Mouse (Mus musculus) left cerebral cortex, postnatal 14 days (tissue): ENCODE data around the gene A930017K11Rik. TPM values are rescaled to one million over a fixed set of nuclear protein-coding genes. Genes with fewer than 3 reads are reported as not detected.

Experiments used
- DNase-seq, 2 experiments: peaks; one replicate each; pipeline ENCODE4 v3.0.0; 2021 to 2022; ENCODE audit warnings: low spot score in 2 of 2, mixed read lengths in 1 of 2
- intact Hi-C: fragments of 180-260 bp; cut with DNase I; formaldehyde crosslinking; loops from one replicate; pipeline ENCODE4 v1.15.1; 2025
- long read RNA-seq, 2 experiments: library from polyadenylated mRNA; stranded (forward); transcript quantifications; one replicate each; pipeline ENCODE4 v2.0.0; 2021
- total RNA-seq, 2 experiments: library from RNA; stranded (reverse); gene quantifications; 2 replicates each; pipeline ENCODE4 v1.2.3; 2021

A930017K11Rik gene
- under 1 TPM in 1 of 2 experiments, not detected in 1; 0.13 TPM for total RNA-seq
- long read RNA-seq, experiment 1, result 0 reads
- long read RNA-seq, experiment 2, result 0 reads

DNA sequence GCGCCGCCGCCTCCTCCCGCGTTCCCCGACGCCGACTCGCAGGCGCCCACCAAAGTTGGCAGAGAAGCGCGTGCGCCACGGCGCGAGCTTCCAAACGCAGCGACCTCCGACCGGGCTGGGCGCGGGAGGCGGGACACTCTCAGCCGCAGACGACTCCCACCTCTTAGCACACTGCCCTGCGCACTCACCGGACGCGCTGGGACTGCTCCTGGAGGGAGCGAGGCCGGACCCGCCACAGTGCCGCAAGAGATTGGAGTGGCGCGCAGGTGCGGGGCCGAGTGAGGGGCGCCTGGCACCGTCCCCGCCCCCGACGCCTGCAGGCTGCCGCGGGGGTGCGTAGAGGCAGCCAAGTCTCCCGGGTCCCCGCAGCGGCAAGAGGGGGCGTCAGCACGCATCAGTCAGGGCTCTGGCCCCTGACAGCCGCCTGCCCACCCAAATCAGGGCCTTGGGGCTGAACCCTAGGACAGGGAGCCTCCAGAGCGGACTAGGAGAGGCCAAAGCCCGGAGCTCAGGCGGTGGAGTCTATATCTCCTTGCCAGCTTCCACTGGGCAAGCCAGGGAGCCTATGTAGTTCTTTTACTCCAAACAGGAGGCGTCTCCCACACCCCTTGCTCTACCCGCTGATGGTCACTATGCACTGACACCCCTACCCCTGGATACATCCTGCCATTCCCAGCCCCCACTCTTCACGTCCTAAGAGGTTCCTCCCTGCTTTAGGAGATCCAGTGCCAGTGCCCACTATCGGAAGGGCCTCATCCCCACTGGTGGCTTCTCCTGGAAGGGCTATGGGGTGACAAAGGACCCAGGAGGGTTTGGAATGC lies at the start of gene A930017K11Rik:
TSS of gene A930017K11Rik (minus strand) at position 763 of the 821 bp plus-strand sequence.
- DNase-seq, result no peak
- intact Hi-C loops, result no loop called here

DNA sequence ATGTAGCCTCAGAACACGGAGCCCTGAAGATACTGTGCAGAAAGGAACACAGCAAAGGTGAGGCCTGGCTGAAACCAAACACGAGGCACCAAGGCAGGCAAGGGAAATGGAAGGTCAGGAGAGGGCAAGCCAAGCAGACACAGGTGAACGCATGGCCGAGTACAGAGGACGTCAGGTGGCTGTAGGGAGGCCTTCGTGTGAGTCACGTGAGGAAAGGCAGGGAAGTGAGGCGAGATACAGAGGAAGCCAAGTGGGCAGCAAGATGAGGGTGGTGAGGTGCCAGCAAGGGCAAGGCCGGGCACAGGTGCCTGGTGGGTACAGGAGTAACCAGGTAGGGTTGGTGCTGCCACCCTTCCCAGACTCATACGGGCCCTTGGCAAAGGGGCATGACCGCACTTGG lies 46.1 kb upstream of the A930017K11Rik start:
- DNase-seq, result no peak
- intact Hi-C loops, result no loop called here

DNA sequence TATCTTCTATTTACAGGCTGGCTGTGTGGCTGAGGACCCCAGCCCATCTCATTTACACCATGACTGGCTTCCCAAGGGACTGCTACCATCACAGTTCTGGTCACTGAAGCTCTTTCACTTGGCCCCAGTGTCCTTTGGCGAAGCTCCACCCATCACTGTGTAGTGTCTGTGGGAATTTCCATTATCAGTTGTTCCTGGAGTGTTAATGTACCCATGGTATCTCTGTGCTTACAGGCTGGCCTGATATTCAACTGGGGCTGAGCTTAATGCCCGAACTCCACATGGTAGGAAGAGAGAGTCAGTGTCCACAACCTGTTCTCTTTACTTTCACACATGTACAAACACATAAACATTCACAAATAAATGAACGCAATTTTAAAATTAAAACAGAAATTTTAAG lies 41.1 kb upstream of the A930017K11Rik start:
- intact Hi-C loops, result no loop called here

GRCm38 (mm10) chr17:25992274-25992673 lies 39.9 kb upstream of the A930017K11Rik start:
- intact Hi-C loops, result no loop called here
- DNase-seq, result no peak

More for the DNA sequence above, 41.1 kb upstream of the A930017K11Rik start:
- no peak for DNase-seq

- intact Hi-C loops, result no loop called here
- DNase-seq, result no peak
Observed at GRCm38 (mm10) chr17:25990331-25990730, 38.0 kb upstream of the A930017K11Rik start.

DNA sequence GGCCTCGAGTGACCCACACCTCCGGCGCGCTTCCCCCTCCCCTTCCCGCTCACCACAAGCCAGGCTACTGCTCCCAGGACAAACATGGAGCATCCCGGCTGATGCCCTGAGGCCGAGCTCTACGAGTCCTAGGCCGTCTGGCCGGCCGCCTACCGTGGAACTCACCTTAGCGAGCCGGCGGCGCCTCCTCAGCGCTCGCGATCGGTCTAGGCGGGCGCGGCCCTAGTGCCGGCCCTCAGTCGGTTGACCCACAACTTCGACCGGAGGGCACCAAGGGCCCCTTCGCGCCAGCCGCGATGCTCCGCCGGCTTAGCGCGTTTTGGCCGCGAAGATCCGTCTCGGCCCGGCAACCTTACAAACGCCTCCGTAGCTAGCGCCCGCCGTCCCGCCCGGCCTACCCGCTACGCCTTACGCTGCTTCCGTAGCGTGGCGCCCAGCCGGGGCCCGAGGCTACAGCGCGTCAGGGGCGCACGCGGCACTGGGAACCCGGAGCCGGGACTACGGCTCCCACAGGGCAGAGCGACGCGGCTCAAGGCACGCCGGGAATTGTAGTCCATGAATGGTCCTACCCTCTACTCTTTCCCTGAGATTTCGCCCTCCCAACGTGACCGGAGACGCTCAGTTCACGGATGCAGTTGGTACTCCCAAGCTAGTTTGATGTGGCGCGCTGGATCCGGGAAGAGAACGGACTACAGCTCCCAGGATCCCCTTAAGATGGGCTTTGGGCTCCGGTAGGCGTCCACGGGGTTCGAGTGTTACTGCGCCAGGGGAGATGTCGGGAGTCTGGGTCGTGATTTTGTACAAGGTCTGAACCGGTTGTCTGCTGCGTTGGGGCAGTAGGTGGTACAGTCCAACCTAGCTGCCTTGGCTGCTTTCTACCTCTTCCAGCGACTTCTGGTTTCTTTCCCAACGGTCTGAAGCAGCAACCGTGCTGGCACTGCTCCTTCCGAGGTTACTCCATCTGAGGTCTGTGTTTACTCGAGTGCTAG lies 33.2 kb upstream of the A930017K11Rik start, which contains the start of gene Capn15:
TSS of gene Capn15 (minus strand) at position 491 of the 989 bp plus-strand sequence.
- intact Hi-C loops, result loop anchor here (5.0 kb wide), 1 partner anchor 93 kb away; no protein-coding TSS in a partner anchor
- peak; percentile 96 for DNase-seq

- intact Hi-C loops, result loop anchor here (5.0 kb wide), 1 partner anchor 92 kb away; no protein-coding TSS in a partner anchor
Observed at GRCm38 (mm10) chr17:25984556-25985305, 32.4 kb upstream of the A930017K11Rik start.

DNA sequence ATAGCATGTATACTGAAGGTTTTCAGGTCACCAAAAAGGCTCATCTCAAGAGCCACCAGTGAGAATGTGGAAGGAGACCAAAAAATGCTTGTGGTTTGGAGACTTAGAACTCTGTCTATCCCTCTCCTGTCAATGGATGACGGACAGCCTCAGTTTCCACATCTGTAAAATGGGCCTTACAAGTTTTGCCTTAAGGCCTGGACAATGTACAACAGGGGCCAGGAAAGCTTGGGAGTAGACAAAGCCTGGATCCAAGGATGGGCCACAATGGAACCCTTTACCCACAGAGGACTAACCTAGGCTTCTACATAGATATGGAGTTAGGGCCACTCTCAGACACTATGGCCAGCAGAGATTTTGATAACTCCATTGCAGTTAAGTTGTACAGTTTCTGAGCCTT lies 31.7 kb upstream of the A930017K11Rik start:
- intact Hi-C loops, result no loop called here
- no peak for DNase-seq

More at GRCm38 (mm10) chr17:25984556-25985305, 32.4 kb upstream of the A930017K11Rik start:
- no peak for DNase-seq

- DNase-seq, result no peak
- intact Hi-C loops, result no loop called here
Observed at GRCm38 (mm10) chr17:25982913-25983312, 30.5 kb upstream of the A930017K11Rik start.

DNA sequence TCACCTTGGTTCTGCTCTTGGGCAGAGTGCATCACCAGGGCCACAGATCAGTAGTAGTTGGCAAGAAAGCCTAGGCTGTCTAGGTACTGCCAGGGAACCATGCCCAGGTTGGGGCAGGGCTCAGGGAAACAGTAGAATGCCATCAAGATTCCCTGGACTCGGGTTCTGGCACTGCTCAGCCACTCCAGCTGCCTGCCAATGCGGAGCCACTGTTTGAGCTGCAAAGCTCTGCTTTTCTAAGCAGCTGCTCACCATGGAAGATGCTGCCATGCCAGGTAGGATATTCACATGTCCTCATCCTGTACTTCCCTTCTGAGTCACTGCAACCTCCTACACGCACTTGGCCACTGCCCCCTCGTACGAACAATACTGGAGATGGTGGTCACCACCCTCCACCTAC lies 28.5 kb upstream of the A930017K11Rik start:
- intact Hi-C loops, result no loop called here
- peak in 1 of 2 experiments; percentile 48 for DNase-seq

DNA sequence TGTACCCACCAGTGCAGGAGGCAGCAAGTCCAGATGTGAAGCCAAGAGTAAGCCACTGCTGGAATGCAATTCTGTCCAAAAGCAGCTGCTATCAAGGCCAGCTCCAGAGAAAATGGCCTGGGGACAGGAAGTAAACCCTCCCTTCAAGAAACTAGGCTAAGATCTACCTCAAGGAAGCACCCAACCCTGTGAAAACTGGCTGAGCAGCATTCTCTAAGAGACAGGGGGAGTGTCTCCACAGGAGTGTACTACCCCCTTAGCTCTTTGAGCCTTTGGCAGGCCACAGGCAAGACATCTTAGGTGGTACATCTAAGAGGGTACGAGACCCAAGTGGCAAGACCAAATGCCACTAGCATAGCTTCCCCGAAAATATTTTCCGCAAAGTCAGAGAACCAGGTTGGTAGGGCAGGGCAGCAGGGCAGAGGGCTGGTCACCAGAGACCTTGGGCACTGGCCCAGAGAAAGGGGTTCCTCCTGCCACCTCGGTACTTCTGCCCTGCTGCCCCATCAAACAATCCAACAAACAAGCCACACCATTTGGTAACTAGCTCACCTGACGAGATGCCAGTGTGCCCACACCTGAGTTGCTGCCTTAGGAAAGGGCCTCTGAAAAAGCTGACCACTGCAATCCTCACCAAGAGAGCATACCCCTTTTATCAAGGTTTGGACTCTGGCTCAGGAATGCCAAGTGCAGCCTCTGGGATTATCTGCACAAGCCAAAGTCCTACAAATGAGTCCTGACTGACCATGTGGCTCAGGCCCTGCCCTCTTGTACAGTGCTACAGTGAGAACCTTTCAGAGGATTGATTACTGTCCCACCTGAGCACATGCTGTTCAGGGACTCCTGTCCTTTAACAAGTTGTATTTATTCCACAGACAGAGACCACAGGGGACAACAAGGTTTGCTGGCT lies 27.7 kb upstream of the A930017K11Rik start:
- intact Hi-C loops, result no loop called here

GRCm38 (mm10) chr17:25970954-25971707 lies 18.8 kb upstream of the A930017K11Rik start:
- DNase-seq, result no peak
- intact Hi-C loops, result no loop called here

More for the DNA sequence above, 27.7 kb upstream of the A930017K11Rik start:
- no peak for DNase-seq

GRCm38 (mm10) chr17:25970448-25970847 lies 18.1 kb upstream of the A930017K11Rik start:
- no peak for DNase-seq
- intact Hi-C loops, result no loop called here

GRCm38 (mm10) chr17:25968176-25968575 lies 15.8 kb upstream of the A930017K11Rik start:
- no peak for DNase-seq
- intact Hi-C loops, result no loop called here

GRCm38 (mm10) chr17:25967652-25968051 lies 15.3 kb upstream of the A930017K11Rik start:
- intact Hi-C loops, result no loop called here

GRCm38 (mm10) chr17:25964271-25964670 lies 11.9 kb upstream of the A930017K11Rik start:
- intact Hi-C loops, result no loop called here
- no peak for DNase-seq

More at GRCm38 (mm10) chr17:25967652-25968051, 15.3 kb upstream of the A930017K11Rik start:
- no peak for DNase-seq

GRCm38 (mm10) chr17:25962413-25962905 lies 10.1 kb upstream of the A930017K11Rik start:
- no peak for DNase-seq
- intact Hi-C loops, result no loop called here
